Mouse (Mus musculus): ENCODE data around the gene Uts2r. TPM values are rescaled to one million over a fixed set of nuclear protein-coding genes. Genes with fewer than 3 reads are reported as not detected.

The Uts2r gene
- 0.16 and 2.1 TPM in 2 replicates for total RNA-seq (2014; rRNA removed)
- 0.61 and 0.84 TPM in 2 replicates for polyA plus RNA-seq (2015; fragmentation: Nextera tagmentation; extraction: Ambion mirVana)

- H3K9ac ChIP-seq (replicated peaks; ENCODE audit: low read length): no peak within 1 kb of the TSS
- H3K27ac ChIP-seq: no peak within 1 kb of the TSS
- 89% methylated on average over 5 of the region's 5 CpGs for WGBS
- no peak within 1 kb of the TSS for H3K4me3 ChIP-seq (ENCODE audit: low read length)
- no peaks in the 10 kb centered on the region for H3K9me3 ChIP-seq (ENCODE audit: low read length)
- no peak within 1 kb of the TSS for H3K4me2 ChIP-seq (ENCODE audit: low read depth, low read length)
- no peaks in the 10 kb centered on the region for H3K4me1 ChIP-seq (ENCODE audit: insufficient read depth, low read length)
- ATAC-seq: no peak
- no peaks in the 10 kb centered on the region for H3K36me3 ChIP-seq (ENCODE audit: insufficient read depth, low read length)
- no peaks in the 10 kb centered on the region for H3K27me3 ChIP-seq (ENCODE audit: insufficient read depth, low read length)
- DNase-seq (ENCODE audit: low spot score): no peak
- no peak for TF ChIP-seq CTCF (IDR thresholded peaks at IDR 0.05; ENCODE audit: low read depth)
Observed at GRCm38 (mm10) chr11:121159971-121160370, at the start of gene Uts2r. TSS of gene Uts2r (plus strand) at chr11:121160271.

- WGBS: 76% methylated on average over 3 of the region's 3 CpGs
Observed at GRCm38 (mm10) chr11:121111051-121111450, 49.0 kb upstream of the Uts2r start.

GRCm38 (mm10) chr11:121111601-121112000 lies 48.5 kb upstream of the Uts2r start:
- H3K4me1 ChIP-seq (ENCODE audit: insufficient read depth, low read length): 0 out of 2 replicates have a peak, but pooled peaks cover 5% of the 10 kb centered on the region
- H3K4me2 ChIP-seq (ENCODE audit: low read depth, low read length): no peak overlapping the region
- no peak overlapping the region for H3K27ac ChIP-seq
- no peaks in the 10 kb centered on the region for H3K27me3 ChIP-seq (ENCODE audit: insufficient read depth, low read length)
- no peaks in the 10 kb centered on the region for H3K9me3 ChIP-seq (ENCODE audit: low read length)
- no peak overlapping the region for H3K9ac ChIP-seq (replicated peaks; ENCODE audit: low read length)
- ATAC-seq (no peak), DNase-seq (ENCODE audit: low spot score) (no peak)
- TF ChIP-seq CTCF (IDR thresholded peaks at IDR 0.05; ENCODE audit: low read depth): no peak
- H3K36me3 ChIP-seq (ENCODE audit: insufficient read depth, low read length): no peaks in the 10 kb centered on the region
- no peak overlapping the region for H3K4me3 ChIP-seq (ENCODE audit: low read length)
- 53% methylated on average over 1 of the region's 1 CpGs for WGBS

More at GRCm38 (mm10) chr11:121111051-121111450, 49.0 kb upstream of the Uts2r start:
- TF ChIP-seq CTCF (IDR thresholded peaks at IDR 0.05; ENCODE audit: low read depth): no peak
- no peak overlapping the region for H3K4me3 ChIP-seq (ENCODE audit: low read length)
- ATAC-seq (no peak), DNase-seq (ENCODE audit: low spot score) (no peak)
- H3K9me3 ChIP-seq (ENCODE audit: low read length): no peaks in the 10 kb centered on the region
- H3K27me3 ChIP-seq (ENCODE audit: insufficient read depth, low read length): no peaks in the 10 kb centered on the region
- no peak overlapping the region for H3K9ac ChIP-seq (replicated peaks; ENCODE audit: low read length)
- 0 out of 2 replicates have a peak, but pooled peaks cover 5% of the 10 kb centered on the region for H3K4me1 ChIP-seq (ENCODE audit: insufficient read depth, low read length)
- H3K36me3 ChIP-seq (ENCODE audit: insufficient read depth, low read length): no peaks in the 10 kb centered on the region
- no peak overlapping the region for H3K27ac ChIP-seq
- no peak overlapping the region for H3K4me2 ChIP-seq (ENCODE audit: low read depth, low read length)

- 52% methylated on average over 5 of the region's 5 CpGs for WGBS
- H3K4me3 ChIP-seq (ENCODE audit: low read length): no peak overlapping the region
- H3K4me1 ChIP-seq (ENCODE audit: insufficient read depth, low read length): 0 out of 2 replicates have a peak, but pooled peaks cover 5% of the 10 kb centered on the region
- H3K9ac ChIP-seq (replicated peaks; ENCODE audit: low read length): no peak overlapping the region
- DNase-seq (ENCODE audit: low spot score) (peak; percentile 32), ATAC-seq (no peak)
- H3K27me3 ChIP-seq (ENCODE audit: insufficient read depth, low read length): no peaks in the 10 kb centered on the region
- TF ChIP-seq CTCF (IDR thresholded peaks at IDR 0.05; ENCODE audit: low read depth): no peak
- no peak overlapping the region for H3K27ac ChIP-seq
- H3K9me3 ChIP-seq (ENCODE audit: low read length): no peaks in the 10 kb centered on the region
- no peaks in the 10 kb centered on the region for H3K36me3 ChIP-seq (ENCODE audit: insufficient read depth, low read length)
- no peak overlapping the region for H3K4me2 ChIP-seq (ENCODE audit: low read depth, low read length)
Observed at GRCm38 (mm10) chr11:121112091-121112775, 47.8 kb upstream of the Uts2r start.

- Histone ChIP-seq H3K4me1 (ENCODE audit: insufficient read depth, low read length) (no peaks in the 10 kb centered on the region), H3K9ac (replicated peaks; ENCODE audit: low read length) (no peak overlapping the region), H3K4me3 (ENCODE audit: low read length) (no peak overlapping the region), H3K27me3 (ENCODE audit: insufficient read depth, low read length) (no peaks in the 10 kb centered on the region), H3K4me2 (ENCODE audit: low read depth, low read length) (no peak overlapping the region), H3K36me3 (ENCODE audit: insufficient read depth, low read length) (no peaks in the 10 kb centered on the region), H3K27ac (no peak overlapping the region), H3K9me3 (ENCODE audit: low read length) (no peaks in the 10 kb centered on the region)
- ATAC-seq (no peak), DNase-seq (ENCODE audit: low spot score) (no peak)
- 88% methylated on average over 18 of the region's 18 CpGs for WGBS
- TF ChIP-seq CTCF (IDR thresholded peaks at IDR 0.05; ENCODE audit: low read depth): no peak
Observed at GRCm38 (mm10) chr11:121118106-121118505, 42.0 kb upstream of the Uts2r start.

GRCm38 (mm10) chr11:121118577-121118976 lies 41.5 kb upstream of the Uts2r start, which contains the start of gene Tex19.2:
TSS of gene Tex19.2 (minus strand) at chr11:121118677.
- no peak for TF ChIP-seq CTCF (IDR thresholded peaks at IDR 0.05; ENCODE audit: low read depth)
- ATAC-seq: no peak
- DNase-seq (ENCODE audit: low spot score): no peak
- H3K27me3 ChIP-seq (ENCODE audit: insufficient read depth, low read length): no peaks in the 10 kb centered on the region
- no peak within 1 kb of the TSS for H3K27ac ChIP-seq
- WGBS: 60% methylated on average over 3 of the region's 3 CpGs
- no peaks in the 10 kb centered on the region for H3K4me1 ChIP-seq (ENCODE audit: insufficient read depth, low read length)
- H3K4me2 ChIP-seq (ENCODE audit: low read depth, low read length): no peak within 1 kb of the TSS
- H3K4me3 ChIP-seq (ENCODE audit: low read length): no peak within 1 kb of the TSS
- H3K36me3 ChIP-seq (ENCODE audit: insufficient read depth, low read length): no peaks in the 10 kb centered on the region
- H3K9ac ChIP-seq (replicated peaks; ENCODE audit: low read length): no peak within 1 kb of the TSS
- no peaks in the 10 kb centered on the region for H3K9me3 ChIP-seq (ENCODE audit: low read length)

GRCm38 (mm10) chr11:121121151-121121550 lies 38.9 kb upstream of the Uts2r start:
- 84% methylated on average over 3 of the region's 3 CpGs for WGBS
- Histone ChIP-seq H3K9me3 (ENCODE audit: low read length) (no peaks in the 10 kb centered on the region), H3K27ac (no peak overlapping the region), H3K4me3 (ENCODE audit: low read length) (no peak overlapping the region), H3K4me1 (ENCODE audit: insufficient read depth, low read length) (no peaks in the 10 kb centered on the region), H3K27me3 (ENCODE audit: insufficient read depth, low read length) (no peaks in the 10 kb centered on the region), H3K4me2 (ENCODE audit: low read depth, low read length) (no peak overlapping the region), H3K36me3 (ENCODE audit: insufficient read depth, low read length) (no peaks in the 10 kb centered on the region), H3K9ac (replicated peaks; ENCODE audit: low read length) (no peak overlapping the region)
- ATAC-seq: no peak
- no peak for TF ChIP-seq CTCF (IDR thresholded peaks at IDR 0.05; ENCODE audit: low read depth)
- no peak for DNase-seq (ENCODE audit: low spot score)
